Mouse (Mus musculus) gastrocnemius, postnatal 4 days (tissue): ENCODE measurements around the gene Tff3. TPM values are rescaled to one million over a fixed set of nuclear protein-coding genes. Genes with fewer than 3 reads are reported as not detected.

Experiments used
- DNase-seq, 2 experiments: peaks; one replicate each; pipeline ENCODE4 v3.0.0; 2021 to 2022; ENCODE audit warnings: low spot score in 2 of 2, mixed read lengths in 2 of 2
- total RNA-seq, 2 experiments: library from RNA; stranded (reverse); gene quantifications; 2 replicates each; pipeline ENCODE4 v1.2.3; 2021

Gene Tff3
- total RNA-seq, 2 experiments from 2014 or later: not detected

DNA sequence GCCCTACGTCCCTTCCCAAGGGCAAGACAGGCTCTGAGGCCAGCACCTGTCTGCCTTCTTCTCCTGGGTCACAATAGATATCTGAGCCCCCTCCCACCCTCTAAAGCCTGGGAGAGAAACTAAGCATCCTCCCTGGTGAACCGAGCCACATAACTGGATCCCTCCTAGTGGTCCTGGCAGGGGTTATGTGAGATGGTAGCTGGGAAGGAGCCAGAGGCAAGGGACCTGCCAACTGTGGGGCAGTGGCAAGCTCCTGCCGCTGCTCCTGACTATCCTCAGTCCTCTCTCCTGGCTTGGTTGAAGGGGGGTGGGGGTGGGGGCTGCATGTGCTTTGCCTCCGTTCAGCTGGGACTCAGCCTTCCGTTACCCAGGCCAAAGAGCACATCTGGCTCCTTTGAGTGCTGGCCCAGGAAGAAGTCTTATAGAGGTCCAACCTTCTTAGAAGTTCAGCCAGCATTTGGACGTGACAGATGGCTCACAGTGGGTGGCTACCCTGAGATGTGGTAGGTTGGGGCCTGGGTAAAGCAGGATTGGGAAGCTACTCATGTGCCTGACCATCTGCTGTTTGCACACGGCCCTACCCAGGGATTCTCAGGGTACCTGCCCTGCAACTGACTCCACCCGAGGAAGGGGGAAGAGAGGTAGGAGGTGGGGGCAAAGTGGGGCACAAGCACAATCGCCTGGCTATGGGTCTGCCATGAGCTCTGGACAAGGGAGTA lies 3.7 kb downstream of the Tff3 start:
- no peak for DNase-seq

GRCm38 (mm10) chr17:31121975-31122374 lies 7.5 kb downstream of the Tff3 start:
- DNase-seq: peak in 1 of 2 experiments; percentile 37

- DNase-seq: peak; percentile 50 to 78
Observed at GRCm38 (mm10) chr17:31119429-31119828, 10.0 kb downstream of the Tff3 start.

GRCm38 (mm10) chr17:31117946-31118345 lies 11.5 kb downstream of the Tff3 start:
- DNase-seq: no peak

DNA sequence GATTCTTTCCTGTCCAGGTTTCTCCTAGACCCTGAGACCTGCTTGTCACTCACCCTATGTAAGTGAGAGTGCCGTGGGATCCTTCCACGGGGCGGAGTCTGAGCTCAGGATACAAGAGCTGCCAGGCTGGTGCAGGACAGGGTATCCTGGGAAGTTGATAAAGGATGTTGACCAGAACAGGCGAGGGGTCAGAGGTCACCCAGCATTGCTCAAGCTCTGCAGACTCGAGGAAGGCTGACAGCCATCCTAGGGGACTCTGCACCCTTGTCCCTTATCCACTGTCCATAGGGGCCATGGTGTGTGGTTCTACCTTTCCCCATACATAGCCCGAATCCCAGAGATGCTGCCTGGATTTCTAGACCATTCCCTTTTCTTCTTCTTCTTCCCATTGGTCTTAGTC lies 13.4 kb downstream of the Tff3 start:
- no peak for DNase-seq

GRCm38 (mm10) chr17:31113191-31113856 lies 16.1 kb downstream of the Tff3 start:
- DNase-seq: no peak

DNA sequence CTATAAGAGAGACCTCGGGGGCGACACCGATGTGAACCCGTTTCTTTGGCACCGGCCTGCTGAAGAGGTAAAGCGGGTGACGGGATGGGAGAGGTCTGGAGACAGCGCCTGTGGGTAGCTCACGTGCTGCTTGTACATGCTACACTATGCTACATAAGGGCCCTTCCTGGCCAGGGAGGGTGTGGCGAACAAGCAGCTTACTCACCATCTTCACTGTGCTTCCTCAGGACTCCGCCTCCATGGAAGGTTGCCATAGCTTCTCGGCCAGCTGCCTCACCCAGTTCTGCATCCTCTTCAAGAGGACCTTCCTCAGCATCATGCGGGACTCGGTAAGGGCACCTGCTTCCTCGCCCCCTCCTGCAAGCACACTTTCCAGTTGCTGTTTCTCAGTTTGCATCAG lies 21.1 kb downstream of the Tff3 start:
- no peak for DNase-seq

GRCm38 (mm10) chr17:31103823-31104222 lies 25.6 kb downstream of the Tff3 start:
- DNase-seq: no peak

DNA sequence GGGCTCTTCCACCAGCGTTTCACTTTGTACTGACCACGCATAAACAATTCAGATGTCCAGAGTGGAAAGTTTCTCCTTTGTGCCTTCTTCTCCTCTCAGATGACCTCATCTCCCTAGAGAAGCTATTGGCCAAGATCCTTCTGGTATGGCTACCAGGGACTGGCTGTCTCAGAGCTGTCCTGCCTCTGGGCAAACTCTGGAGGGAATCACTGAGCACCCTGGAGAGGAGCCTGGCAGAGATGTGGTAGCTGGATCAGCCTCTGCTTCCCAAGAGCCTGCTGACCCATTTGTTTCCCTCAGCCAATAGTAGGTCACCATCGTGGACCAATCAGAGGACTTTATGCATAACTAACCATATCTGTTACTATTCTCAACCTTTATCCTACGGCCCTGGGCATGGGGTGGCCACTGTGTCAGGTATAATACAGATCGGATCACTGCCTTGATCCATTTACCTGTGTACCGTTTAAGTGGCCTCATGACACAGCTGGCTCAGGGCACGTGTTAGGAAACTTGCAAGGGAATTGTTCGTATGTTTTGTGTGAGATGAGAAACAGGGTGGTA lies 26.4 kb downstream of the Tff3 start:
- DNase-seq: no peak

DNA sequence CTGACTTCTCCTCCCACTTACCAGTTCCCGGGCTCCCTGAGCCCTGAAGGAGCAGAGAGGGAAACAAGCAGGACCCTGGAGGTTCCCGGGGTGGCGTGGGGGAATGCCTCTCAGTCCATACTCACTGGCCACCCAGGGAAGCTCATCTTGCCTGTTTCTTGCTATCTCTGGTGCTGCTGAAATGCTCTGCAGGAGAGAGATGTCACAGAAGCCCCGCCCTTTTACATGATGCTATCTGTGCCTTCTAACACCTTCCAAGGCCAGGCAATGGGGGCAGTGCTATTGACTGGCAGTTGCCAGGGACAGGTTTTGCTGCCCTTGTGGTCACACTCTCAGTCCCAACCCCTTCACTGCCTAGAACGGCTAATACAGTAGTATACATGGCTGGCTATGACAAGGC lies 30.7 kb downstream of the Tff3 start:
- DNase-seq: no peak

DNA sequence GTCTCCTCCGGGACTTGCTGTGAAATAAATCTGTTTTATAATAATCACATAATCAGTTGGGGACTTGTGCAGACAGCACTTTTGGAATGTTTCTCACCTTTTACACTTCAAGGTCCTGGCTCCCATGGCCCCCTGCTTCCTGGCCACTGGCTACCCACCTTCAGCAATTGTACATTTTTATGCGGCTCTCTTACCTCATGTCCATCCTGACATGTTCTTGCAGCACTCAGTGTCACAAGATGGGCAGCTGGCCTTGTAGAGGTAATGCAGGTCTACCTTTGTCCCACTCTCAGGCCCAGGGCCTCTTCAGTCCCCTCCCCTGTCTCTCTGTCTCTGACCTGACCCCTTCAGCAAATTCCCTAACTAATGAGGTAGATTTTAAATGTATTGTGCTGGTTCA lies 32.6 kb downstream of the Tff3 start:
- no peak for DNase-seq

DNA sequence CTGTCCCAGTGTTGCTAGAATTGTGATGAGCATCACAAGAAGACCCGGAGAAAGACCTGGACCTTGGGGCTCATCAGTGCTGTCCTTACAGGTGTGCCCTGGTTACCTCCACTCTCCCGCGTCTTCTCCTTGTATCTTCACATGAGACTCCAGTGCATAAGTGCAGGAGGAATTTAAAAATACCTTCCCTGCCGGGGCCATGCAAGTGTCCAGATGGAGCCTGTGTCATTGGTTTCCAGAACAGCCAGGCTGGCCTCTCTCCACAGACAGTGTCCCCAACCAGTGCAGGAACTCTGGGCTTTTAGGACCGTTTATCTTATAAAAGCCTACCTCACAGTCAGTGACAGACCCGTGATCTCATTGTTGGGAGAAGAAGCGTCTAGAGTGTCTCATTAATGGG lies 33.9 kb downstream of the Tff3 start:
- no peak for DNase-seq

DNA sequence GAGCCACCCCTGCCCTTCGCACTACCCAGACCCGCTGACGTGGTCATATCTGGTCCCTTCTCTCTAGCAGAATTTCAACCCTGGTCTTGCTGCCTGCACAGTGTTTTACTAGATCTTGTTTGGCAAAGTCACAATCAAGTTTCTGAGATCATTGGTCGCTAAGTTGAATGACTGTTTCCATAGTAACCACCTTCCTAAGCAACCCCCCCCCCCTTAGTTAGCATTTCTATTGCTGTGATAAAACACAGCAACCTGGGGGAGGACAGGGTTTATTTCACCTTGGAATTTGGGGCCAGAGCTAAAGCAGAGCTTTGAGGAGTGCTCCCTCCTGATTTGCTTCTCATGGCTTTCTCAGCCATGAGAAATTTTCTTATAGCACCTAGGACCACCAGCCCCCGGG lies 34.7 kb downstream of the Tff3 start:
- no peak for DNase-seq

DNA sequence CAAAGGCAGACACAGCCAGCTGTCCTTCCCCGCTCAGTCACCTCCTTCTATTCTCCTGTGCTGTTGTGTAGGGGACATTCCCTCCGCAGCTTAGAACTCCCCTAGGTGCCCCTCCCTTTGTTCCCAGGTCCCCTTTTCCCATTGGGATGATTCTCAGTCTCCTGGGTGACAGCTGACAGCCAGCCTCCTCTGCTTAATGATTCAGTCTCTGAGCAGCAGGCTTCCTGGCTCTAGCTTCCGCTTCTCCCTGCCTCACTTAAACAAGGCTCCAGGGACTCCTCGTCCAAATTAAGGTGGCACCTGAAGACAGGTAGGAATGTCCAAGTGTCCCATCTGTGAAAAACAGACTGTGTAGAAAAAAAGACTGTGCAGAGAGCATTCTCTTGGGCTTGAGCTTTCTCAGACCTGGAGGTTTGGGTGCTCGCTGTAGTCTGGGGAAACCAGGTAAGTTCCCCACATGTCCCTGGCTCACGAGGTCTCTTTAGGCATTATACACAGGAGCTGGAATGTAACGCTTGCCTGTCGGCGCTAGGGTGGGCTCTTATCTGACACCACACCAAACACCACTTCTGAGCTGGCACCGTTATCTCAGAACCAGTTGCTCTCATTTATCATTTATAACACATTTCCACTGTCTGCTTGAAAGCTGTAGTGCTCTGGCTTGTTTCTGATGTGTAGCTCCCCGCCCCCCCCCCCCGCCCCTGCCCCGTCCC lies 38.3 kb downstream of the Tff3 start:
- no peak for DNase-seq

- no peak for DNase-seq
Observed at GRCm38 (mm10) chr17:31089848-31090247, 39.6 kb downstream of the Tff3 start.

- DNase-seq: no peak
Observed at GRCm38 (mm10) chr17:31088711-31089110, 40.7 kb downstream of the Tff3 start.

DNA sequence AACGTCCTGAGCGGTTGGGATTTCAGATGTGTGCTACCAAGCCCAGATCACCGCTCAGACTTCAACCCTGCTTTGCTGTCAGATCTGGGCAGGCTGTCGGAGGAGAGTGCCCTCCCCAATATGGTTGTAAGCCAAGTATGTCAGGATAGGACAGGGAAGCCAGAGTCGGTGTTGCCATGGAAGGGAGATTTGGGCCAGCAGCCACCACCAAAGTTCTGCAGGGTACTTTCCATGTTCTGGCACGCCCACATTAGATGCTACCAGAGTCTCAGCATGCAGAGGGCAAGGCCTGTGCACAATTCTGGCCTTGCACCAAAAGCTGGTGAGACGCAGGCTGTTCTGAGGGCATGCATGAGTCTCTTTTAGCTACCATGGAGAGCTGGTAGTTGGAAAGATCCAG lies 43.2 kb downstream of the Tff3 start:
- no peak for DNase-seq

- no peak for DNase-seq
Observed at GRCm38 (mm10) chr17:31085519-31085918, 43.9 kb downstream of the Tff3 start.

DNA sequence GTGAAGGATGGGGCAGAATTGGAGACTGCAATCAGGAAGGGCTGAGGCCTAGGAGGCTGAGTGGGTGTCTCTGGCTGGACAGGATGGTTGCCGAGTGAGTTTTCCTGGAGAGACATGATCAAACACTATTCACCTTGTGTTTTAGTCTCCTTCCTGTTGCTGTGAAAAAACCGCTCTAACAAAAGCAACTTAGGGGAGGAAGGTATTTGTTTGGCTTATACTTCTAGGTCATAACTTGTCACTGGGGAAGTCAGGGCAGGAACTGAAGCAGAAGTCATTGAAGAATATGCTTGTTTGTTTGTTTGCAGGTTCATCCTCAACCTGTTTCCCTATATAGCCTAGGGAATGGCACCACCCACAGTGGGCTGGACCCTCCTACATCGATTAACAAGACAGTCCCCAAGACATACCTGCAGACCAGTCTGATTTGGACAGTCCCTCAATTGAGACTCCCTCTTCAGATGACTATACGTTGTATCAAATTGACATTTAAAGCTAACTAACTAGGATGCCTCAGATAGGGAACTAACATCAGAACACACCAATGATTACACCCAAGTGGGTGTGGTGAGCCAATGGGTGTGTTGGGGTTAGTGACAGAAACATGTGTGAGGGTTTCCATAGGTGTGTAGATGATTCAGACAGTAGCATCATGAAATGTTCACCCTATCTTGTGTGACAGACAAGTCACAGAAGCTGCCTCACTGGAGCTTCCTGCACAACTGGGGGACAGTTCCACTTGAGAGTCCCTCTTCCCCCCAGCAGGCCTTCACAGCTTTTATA lies 47.0 kb downstream of the Tff3 start:
- no peak for DNase-seq

GRCm38 (mm10) chr17:31079078-31079840 lies 50.2 kb downstream of the Tff3 start:
- DNase-seq: no peak
